Mouse (Mus musculus) cerebellum, postnatal 36 days (tissue): ENCODE measurements around the gene Frmd4b.
A peak's percentile ranks its signal among the peaks of the same experiment; 100 is the strongest.

Experiments
- DNase-seq, 2 experiments: peaks; one replicate each; pipeline ENCODE4 v3.0.0; 2021 to 2022; ENCODE audit warnings: mixed read lengths in 2 of 2

Gene Frmd4b

GRCm38 (mm10) chr6:97310901-97311331 lies 306.4 kb downstream of the Frmd4b start:
- DNase-seq = no peak

- DNase-seq = no peak
These were observed 308.2 kb downstream of the Frmd4b start for GRCm38 (mm10) chr6:97309161-97309560.

DNA sequence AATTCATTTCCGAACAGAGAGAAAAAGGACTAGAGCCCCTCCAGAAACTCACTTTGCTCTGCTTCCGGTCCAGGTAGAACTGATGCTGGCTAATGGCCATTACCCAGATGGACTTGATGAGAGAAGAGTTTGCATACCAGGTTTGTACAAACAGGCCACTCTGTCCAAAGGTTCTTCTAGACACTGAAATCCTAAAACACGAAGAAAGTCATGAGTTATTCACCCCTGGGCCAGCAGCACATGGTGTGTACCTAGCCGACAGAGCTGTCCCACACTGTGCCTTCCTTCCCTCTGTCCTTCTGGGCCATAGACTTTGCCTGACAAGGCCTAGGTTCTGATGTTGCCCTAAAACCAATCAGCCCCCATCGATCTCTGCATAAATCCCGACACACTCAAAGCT lies 308.8 kb downstream of the Frmd4b start:
- DNase-seq = no peak

DNA sequence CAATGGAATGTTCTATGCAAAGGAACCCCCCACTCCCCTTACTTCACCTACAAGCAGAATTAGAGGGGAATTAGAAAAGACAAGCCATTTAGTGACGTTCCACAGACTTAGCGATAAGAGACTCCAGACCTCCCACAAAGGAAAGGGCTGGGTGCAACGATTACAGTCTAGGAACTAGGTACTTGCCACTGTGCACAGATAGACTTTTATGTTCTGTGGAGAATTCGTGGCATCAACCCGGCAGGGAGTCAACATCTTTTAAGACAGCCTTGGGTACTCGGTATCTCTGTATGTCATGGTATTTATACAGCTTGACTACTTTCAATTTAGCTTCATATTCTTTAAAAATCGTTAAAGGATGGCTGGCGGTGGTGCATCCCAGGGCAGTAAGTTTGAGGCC lies 310.1 kb downstream of the Frmd4b start:
- no peak for DNase-seq

- DNase-seq = no peak
These were observed 311.0 kb downstream of the Frmd4b start for GRCm38 (mm10) chr6:97306351-97306750.

DNA sequence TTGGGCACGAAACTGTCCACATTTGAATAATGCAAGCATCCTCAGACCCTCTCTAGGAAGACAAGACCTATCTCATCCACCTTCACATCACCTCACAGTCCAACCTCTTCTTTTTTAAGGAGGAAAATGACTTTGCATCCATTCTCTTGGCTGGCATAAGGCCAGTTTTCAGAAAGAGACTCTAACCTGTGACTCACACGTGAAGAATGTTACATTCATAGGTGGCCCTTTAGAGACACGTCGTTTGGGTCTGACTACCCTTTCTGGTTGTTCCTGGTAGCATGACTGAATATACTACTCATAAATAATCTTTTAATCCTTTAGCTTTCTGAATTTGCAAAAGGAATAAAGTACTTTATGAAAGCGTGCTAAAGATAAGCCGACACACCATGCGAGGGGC lies 311.9 kb downstream of the Frmd4b start:
- no peak for DNase-seq

GRCm38 (mm10) chr6:97305010-97305409 lies 312.3 kb downstream of the Frmd4b start:
- DNase-seq = peak; percentile 44 to 60

DNA sequence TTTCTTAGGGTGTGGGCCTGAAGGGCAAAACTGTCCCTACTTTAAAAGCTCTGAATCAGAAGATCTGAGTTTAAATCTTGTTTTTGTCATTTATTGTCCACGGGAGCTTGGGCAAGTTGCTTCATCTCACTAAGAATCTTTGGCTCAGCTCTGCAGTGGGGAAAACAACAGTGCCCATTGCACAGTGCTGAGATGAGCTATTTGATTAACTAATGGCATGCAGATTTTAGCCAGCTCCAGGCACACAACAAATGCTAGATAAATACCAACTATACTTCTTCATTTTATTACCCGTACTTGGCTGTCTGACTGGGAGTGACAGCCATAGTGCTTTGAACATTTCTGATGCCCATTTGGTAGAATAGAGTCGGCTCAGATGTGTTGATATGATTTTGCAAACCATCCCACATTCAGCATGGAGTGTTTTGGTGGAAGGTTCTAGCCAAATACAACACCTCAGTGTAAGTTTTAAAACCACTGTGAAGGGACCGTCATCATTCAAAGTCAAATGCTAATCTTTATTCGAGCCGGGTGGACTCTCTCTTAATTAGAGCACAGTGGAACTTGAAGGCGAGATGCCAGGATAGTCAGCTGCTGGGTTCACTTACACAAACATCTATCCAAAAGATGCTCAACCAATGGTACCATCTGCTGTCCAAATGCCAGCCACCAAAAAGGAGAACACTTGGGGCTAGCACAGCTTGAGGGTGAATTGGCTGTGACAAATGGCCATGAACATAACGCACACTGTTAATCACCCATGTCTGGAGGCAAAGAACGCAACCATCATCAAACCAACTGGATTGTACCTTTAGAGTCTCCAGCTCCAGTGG lies 313.8 kb downstream of the Frmd4b start:
- peak in 1 of 2 experiments; percentile 29 for DNase-seq

- DNase-seq = no peak
These were observed 315.0 kb downstream of the Frmd4b start for GRCm38 (mm10) chr6:97302303-97302702.

GRCm38 (mm10) chr6:97300659-97301058 lies 316.7 kb downstream of the Frmd4b start:
- no peak for DNase-seq

DNA sequence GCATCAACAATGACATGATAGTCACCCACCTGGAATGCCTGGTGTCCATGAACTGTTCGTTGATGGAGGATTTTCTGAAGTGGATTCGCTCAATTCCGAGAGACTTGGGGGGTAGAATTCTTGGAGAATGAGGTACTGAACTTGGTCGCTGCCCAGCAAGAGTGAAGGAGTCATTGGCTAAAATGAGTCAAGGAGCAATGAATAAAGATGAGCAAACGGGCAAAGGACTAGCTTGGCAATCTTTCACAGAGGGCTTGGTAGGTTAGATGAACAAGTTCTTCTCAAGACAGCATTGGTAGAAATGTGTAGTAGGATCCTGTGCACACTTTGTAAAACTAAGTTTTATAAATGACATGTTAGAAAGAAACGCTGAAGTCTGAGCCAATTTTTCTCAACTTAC lies 317.2 kb downstream of the Frmd4b start:
- DNase-seq = no peak

- DNase-seq = no peak
These were observed 320.2 kb downstream of the Frmd4b start for GRCm38 (mm10) chr6:97297151-97297550.

DNA sequence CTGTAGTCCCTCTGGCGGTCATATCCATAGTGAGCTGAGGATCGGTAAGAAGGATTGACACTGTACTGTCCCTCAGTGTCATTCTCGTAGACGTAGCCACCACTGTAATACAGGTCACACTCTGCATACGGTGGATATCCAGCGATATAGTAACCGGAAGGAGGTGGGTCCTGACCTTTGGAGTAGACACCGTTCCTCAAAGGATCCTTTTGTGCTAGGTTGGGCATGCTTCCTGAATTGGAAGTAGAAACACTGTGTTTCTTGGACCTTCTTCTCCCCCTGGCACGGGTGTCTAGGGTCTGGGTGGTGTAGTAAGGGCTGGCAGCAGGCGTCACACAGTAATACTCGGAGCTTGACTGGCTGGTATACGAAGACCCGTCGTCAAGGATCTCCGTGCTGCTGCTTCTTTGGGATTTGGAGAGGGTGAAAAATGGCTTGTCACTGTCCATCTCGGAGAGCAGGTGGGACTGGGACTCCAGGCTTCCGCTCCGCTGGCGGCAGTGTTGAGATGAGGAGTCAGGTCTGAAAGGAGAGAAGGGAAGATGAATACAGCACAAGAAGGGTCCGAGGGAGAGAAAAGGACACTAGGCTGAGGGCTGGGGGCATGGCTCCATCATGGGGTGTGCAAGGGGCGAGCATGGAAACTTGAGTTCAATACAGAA lies 321.3 kb downstream of the Frmd4b start:
- no peak for DNase-seq

DNA sequence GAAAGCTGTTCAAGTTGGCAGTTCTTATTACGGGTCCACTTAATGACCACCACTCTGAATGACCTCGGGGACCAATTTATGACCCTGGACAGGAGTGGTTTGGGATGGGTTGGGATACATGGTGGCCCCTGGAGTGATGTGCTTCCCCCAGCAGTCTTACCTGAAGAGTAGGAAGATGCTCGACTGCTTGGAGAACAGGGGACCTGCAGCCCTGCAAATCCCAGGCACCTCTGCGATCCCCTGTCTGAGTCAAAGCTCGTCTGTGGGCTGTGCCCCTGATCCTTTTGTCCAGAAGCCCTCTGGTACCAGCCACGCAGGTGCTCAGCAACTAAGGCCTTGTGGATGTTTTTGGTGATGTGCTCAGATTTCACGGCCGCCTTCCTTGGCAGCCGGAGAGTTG lies 321.9 kb downstream of the Frmd4b start:
- DNase-seq = no peak

- no peak for DNase-seq
These were observed 323.4 kb downstream of the Frmd4b start for GRCm38 (mm10) chr6:97293667-97294569.

GRCm38 (mm10) chr6:97292894-97293293 lies 324.4 kb downstream of the Frmd4b start:
- no peak for DNase-seq

DNA sequence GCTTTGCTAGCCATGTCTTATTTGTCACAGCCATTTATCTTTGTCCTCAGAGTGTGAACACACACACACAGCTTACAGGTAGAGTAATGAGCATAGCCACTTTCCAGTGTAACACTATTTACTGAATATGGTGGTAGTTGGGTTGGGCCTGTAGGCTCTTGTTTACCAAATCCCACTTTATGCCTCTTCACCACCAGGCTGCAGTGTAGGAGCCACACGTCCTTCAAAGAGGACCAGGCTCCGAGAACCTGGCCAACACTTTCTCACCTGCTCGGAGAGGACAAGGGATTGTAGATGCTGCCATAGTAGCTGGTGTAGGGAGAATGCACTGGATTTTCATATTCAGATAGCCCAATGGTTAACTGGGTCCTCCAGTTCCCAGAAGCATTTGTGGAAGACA lies 325.2 kb downstream of the Frmd4b start:
- DNase-seq = no peak

- no peak for DNase-seq
These were observed 326.0 kb downstream of the Frmd4b start for GRCm38 (mm10) chr6:97291159-97291908.

- no peak for DNase-seq
These were observed 326.7 kb downstream of the Frmd4b start for GRCm38 (mm10) chr6:97290687-97291086.

DNA sequence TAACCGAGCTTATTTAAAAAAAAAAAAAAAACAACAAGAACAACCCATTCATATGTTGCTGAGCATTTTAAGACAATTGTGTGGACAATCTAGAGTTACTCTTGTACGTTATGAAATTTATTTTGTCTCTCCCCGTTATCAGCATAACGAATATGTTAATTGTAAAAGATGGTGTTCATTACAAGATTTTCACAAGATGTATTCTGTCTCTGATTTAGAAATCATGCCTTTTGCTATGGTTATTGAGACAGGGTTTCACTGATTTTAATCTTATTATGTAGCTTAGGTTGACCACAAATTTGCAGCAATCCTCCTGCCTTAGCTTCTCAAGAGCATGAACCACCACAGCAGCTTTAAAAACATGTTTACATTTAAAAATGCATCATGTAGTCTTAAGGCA lies 327.5 kb downstream of the Frmd4b start:
- DNase-seq = no peak

GRCm38 (mm10) chr6:97289316-97289820 lies 328.0 kb downstream of the Frmd4b start:
- DNase-seq = no peak
